Mouse (Mus musculus) forebrain, embryonic 12.5 days (tissue): ENCODE measurements around the gene Cenpa. TPM values are rescaled to one million over a fixed set of nuclear protein-coding genes. Genes with fewer than 3 reads are reported as not detected.

Experiments used
- ATAC-seq: fragments of 200-750 bp; cut with Nextera tagmentation; 2 replicates; pipeline ENCODE4 v1.8.0; 2017; ENCODE audit warnings: moderate TSS enrichment; ENCODE audit not compliant: low FRiP score
- H3K27ac ChIP-seq: fragments of 300-500 bp; sonication (generic); 2 replicates; pipeline ENCODE4 v1.5.1; 2016; ENCODE audit warnings: mild to moderate bottlenecking
- H3K27me3 ChIP-seq: fragments of 300-500 bp; sonication (generic); 2 replicates; pipeline ENCODE4 v1.6.1; 2016; ENCODE audit warnings: mild to moderate bottlenecking
- H3K36me3 ChIP-seq: fragments of 300-500 bp; sonication (generic); replicated peaks from 2 replicates; pipeline ENCODE4 v1.6.1; 2016; ENCODE audit warnings: mild to moderate bottlenecking
- H3K4me1 ChIP-seq: fragments of 300-500 bp; sonication (generic); 2 replicates; pipeline ENCODE4 v1.6.1; 2016
- H3K4me2 ChIP-seq: fragments of 300-500 bp; sonication (generic); 2 replicates; pipeline ENCODE4 v1.6.1; 2016; ENCODE audit warnings: mild to moderate bottlenecking, moderate library complexity
- H3K4me3 ChIP-seq: fragments of 300-500 bp; sonication (generic); replicated peaks from 2 replicates; pipeline ENCODE4 v1.5.1; 2016; ENCODE audit warnings: mild to moderate bottlenecking
- H3K9ac ChIP-seq: fragments of 300-500 bp; sonication (generic); 2 replicates; pipeline ENCODE4 v1.6.1; 2016; ENCODE audit warnings: mild to moderate bottlenecking
- H3K9me3 ChIP-seq: fragments of 300-500 bp; sonication (generic); 2 replicates; pipeline ENCODE4 v1.6.1; 2016
- WGBS: fragments of 180-500 bp; shearing (Covaris S2); methylation state at CpG from one replicate; pipeline ENCODE4 v1.1.7; 2016; 5-methylcytosine and 5-hydroxymethylcytosine counted together
- microRNA-seq: library from miRNA; unstranded; fragments of <30 nt; microRNA quantifications from one replicate; pipeline ENCODE4, GENCODE M21; 2017
- polyA plus RNA-seq: library from polyadenylated mRNA; unstranded; fragments of >200 nt; fragmentation: Nextera tagmentation; extraction: Ambion mirVana; gene quantifications from 2 replicates; pipeline ENCODE4 v1.2.1, GENCODE M21; 2016

Gene Cenpa
- polyA plus RNA-seq, 1 experiment from 2014 or later: 325 TPM

DNA sequence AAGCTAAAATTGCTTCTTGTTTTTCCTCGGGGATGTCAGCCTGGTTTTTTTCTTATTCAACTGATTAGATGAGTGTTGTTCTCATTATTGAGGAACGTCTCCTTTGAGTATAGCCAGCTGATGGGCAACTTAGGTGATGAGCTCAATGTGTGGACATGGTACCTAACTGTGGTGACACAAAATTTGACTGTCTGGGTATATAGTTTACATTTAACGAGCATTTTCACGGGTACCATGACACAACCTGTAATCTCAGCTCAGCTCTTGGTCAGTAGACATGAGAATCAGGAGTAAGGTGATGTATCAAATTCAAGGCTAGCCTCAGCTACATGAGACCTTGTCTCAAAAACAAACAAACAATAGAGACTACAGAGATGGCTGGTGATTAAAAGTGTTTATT is 50.9 kb downstream of the Cenpa start:
- Histone ChIP-seq H3K4me1 (peaks cover 46% of the 10 kb centered on the region), H3K27ac (peak overlapping the region; percentile 78; the same call in 1 of the 2 replicates), H3K9ac (no peak overlapping the region), H3K9me3 (no peaks in the 10 kb centered on the region), H3K4me3 (no peak overlapping the region), H3K36me3 (peaks cover 19% of the 10 kb centered on the region), H3K27me3 (no peaks in the 10 kb centered on the region), H3K4me2 (0 out of 2 replicates have a peak overlapping the region, but pooled peaks have one; percentile 34)
- no peak for ATAC-seq
- WGBS: 86% methylated on average over 4 of the region's 4 CpGs

DNA sequence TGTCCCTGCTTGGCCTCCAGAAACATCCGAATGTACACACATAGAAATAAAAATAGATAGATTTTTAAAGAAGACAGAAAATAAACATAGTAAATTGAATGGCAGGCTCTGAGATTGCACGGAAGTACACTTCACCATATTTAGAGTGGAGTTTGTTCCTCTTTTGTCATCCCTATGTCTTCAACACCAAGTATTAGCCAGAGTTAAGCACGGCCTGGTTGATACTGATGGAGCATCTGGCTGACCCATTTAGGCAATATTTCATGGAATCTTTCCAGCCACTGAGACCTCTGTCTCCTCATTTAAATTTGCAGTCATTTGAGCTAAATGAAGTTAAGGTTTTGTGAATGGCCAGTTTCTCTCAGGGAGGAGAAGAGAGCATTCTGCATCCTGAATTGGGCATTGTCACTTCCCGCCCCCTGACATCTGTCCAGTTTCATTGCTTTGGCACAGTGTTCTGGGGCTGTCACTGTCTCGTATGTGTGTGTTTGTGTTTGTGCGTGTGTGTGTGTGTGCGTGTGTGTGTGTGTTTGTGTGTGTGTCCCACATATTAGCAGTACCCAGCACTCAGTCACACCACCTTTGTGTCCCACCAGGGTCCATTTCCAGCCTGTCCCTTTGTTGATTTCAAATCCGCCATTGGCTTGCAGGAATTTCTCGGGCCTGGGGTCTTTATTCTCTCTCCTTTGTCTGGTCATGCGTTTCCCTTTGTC is 51.6 kb downstream of the Cenpa start:
- H3K36me3 ChIP-seq: peaks cover 26% of the 10 kb centered on the region
- H3K27ac ChIP-seq: peak overlapping the region; percentile 78
- ATAC-seq: peak; percentile 44; the same call in 1 of the 2 replicates
- H3K4me3 ChIP-seq: no peak overlapping the region
- WGBS: 36% methylated on average over 10 of the region's 10 CpGs
- H3K9me3 ChIP-seq: no peaks in the 10 kb centered on the region
- H3K27me3 ChIP-seq: no peaks in the 10 kb centered on the region
- peak overlapping the region; percentile 34 for H3K4me2 ChIP-seq
- peak overlapping the region; percentile 30; the same call in 1 of the 2 replicates for H3K9ac ChIP-seq
- H3K4me1 ChIP-seq: peaks cover 46% of the 10 kb centered on the region

- H3K4me2 ChIP-seq: no peak overlapping the region
- H3K27me3 ChIP-seq: no peaks in the 10 kb centered on the region
- peaks cover 37% of the 10 kb centered on the region for H3K36me3 ChIP-seq
- no peak for ATAC-seq
- WGBS: 91% methylated on average over 8 of the region's 8 CpGs
- no peaks in the 10 kb centered on the region for H3K9me3 ChIP-seq
- no peak overlapping the region for H3K9ac ChIP-seq
- H3K4me1 ChIP-seq: peaks cover 22% of the 10 kb centered on the region
- no peak overlapping the region for H3K27ac ChIP-seq
- H3K4me3 ChIP-seq: no peak overlapping the region
Observed at GRCm38 (mm10) chr5:30721935-30722334, 55.4 kb downstream of the Cenpa start.

Small RNAs within 50 kb of the gene (microRNA-seq; reads per million reads assigned to microRNA genes)
- not detected for gene Mir5625

Other genes starting within 250 kb of the Cenpa start
- 0.19 and 0.23 TPM in 2 replicates for gene Otof, start 204.8 kb upstream of the Cenpa start, polyA plus RNA-seq
- gene 1700001C02Rik, start 200.7 kb upstream of the Cenpa start, polyA plus RNA-seq: not detected in 2 replicates
- not detected in 2 replicates for gene Cib4, start 120.9 kb upstream of the Cenpa start, polyA plus RNA-seq
- gene Kcnk3, start 78.6 kb upstream of the Cenpa start, polyA plus RNA-seq: 0.54 and 0.64 TPM in 2 replicates
- 22.0 and 24.6 TPM in 2 replicates for gene Slc35f6, start 18.8 kb upstream of the Cenpa start, polyA plus RNA-seq
- 109 and 134 TPM in 2 replicates for gene Dpysl5, start 44.8 kb downstream of the Cenpa start, polyA plus RNA-seq
- 58.4 and 60.5 TPM in 2 replicates for gene Mapre3, start 147.9 kb downstream of the Cenpa start, polyA plus RNA-seq
- gene Tmem214, start 201.2 kb downstream of the Cenpa start, polyA plus RNA-seq: 52.5 and 56.4 TPM in 2 replicates
- 28.8 TPM in 2 replicates for gene Agbl5, start 221.9 kb downstream of the Cenpa start, polyA plus RNA-seq
- 302 and 315 TPM in 2 replicates for gene Ost4, start 241.0 kb downstream of the Cenpa start, polyA plus RNA-seq
- gene Emilin1, start 246.6 kb downstream of the Cenpa start, polyA plus RNA-seq: 39.1 and 52.4 TPM in 2 replicates